Mouse (Mus musculus) brain, embryonic 18.5 days (tissue): ENCODE results near the gene Col11a2.

Source experiments
- DNase-seq: peaks from one replicate; pipeline ENCODE4 v3.0.0-alpha.2; 2012; ENCODE audit warnings: low read depth, low spot score

Gene Col11a2

DNA sequence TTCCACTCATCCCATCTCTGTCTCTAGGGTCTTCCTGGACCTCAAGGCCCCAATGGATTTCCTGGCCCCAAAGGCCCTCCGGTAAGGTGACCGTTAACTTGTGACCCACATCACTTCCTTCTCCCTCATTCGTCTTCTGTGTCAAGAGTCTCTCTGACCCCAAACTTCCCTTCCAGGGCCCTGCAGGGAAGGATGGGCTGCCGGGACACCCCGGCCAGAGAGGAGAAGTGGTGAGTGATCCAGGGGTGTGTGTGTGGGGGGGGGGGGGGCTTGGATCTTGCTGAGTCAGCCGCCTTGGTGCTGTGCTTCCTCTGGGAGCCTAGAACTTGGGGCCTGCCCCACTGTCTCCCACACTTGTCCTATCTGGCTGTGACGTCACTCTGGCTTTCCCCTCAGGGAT is 18.0 kb downstream of the Col11a2 start:
- DNase-seq, result no peak

DNA sequence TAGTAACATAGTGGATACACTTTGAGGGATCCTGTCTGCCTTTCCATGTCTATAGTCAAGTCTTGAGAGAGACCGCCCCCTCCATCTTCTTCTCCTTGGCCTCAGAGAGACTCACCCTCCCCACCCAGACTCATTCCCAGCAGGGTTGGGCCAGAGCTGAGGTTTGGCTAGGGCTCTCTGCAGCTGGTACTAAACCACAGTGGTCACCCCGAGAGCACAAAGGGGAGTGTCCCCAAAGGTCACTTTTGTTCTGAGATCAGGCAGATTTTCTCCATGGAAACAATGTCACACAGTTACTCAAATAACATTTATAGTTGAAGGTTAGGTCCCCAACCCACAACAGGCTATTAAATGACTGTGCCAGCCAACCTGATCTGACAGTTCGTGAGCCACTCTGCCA is 29.6 kb downstream of the Col11a2 start:
- DNase-seq, result no peak

DNA sequence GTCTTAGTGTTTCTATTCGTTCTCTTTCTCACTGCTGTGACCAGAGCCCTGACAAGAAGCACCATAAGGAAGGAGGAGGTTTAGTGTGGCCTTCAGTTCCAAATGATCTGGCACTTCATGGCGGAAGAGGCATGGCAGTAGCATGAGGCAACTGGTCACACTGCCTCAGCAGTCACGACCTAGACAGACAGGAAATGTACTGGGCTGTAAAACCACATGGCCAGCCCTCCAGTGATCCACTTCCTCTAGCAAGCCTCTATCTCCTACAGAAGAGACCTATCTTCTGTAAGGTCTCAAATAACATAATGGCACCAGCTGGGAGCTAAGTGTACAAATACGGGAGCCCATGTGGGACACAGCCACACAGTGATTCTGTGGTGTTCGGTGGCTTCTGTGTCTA is 32.9 kb downstream of the Col11a2 start:
- no peak for DNase-seq

DNA sequence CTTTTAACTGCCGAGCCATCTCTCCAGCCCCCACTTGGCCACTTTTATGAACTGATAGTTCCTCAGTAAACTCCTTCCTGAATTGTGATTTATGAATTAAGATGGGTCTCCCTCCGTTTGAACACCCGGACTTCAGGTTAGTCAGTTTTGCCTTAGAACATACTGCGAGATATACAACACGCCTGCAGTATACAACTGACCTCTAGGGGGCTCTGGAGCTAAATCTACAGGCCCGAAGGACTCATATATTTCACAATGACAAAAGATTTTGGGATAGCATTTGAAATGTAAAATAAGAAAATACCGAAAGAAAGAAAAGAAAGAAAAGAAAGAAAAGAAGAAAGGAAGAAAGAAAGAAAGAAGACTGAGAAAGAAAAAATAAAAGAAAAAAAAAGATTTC is 36.0 kb downstream of the Col11a2 start:
- peak; percentile 22 for DNase-seq

DNA sequence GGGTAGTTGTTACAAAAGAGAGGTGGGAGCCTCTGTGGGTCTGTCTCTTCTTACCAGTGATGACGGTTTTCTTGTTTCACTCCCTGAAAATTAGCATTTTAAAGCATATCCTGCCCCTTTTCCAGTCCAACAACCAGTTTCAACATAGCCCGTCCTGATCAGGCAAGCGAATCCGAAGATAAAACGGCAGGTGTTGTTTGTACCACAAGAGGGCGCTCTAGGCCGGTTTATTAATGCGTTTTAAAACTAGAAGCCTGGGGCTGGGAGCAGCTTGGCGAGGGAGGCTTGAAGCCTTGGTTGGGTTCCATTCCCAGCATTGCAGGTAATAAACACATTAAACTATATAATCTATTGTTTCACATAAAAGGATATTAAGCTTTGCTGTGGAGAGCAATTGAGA is 38.3 kb downstream of the Col11a2 start:
- DNase-seq, result peak; percentile 16

DNA sequence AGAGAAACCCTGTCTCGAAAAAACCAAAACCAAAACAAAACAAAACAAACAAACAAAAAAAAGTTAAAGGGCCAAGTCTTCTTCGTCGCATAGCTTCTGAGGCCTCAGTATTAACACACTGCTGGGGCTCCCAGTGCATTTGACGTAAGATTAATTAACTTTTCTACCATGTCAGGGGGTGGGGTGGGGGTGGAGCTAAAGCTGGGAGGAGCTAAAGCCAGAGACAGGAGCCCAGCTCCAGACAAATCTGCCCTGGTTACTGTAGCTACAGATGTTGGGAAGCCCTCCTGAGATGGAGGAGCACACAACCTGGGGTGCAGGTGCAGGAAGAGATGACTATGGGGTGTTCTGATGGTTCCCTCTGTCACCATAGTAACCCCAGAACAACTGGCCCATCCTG is 38.9 kb downstream of the Col11a2 start:
- DNase-seq, result no peak

DNA sequence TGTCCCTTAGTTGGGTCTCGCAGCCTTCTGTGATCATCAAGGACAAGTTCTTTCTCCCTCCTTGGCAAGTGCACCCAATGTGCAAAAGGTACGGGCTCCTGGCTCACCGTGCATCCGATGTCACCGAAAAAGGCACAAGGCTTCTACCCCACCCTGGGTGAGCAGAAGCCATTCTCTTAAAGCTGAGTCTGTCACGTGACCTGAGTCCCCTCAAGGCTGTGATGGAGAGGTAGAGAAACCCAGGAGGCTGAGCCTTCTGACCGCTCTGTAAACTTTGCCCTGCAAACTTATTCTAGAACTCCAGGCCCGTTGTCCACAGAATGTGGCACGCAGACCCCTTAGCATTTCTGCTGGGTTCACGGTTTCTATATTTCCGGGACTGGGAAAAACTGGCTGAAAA is 39.8 kb downstream of the Col11a2 start:
- DNase-seq, result no peak

DNA sequence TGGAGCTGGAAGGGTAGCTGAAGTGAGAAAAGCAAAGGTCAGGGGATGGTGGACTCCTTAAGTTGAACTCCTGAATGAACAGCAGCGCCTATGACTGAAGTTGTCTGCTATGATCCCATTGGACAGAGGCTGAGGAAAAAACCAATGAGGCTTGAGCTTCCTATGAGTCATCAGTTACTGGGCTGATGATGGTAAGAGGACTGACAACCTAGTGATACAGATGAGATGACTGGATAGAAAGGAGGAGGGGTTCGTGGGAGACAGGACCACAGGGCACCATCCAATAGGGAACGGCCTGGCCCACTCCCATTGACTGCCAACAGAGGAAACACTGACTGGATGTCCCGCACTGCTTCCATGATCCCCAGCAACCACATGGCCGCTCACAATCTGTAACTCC is 40.4 kb downstream of the Col11a2 start:
- peak; percentile 58 for DNase-seq

DNA sequence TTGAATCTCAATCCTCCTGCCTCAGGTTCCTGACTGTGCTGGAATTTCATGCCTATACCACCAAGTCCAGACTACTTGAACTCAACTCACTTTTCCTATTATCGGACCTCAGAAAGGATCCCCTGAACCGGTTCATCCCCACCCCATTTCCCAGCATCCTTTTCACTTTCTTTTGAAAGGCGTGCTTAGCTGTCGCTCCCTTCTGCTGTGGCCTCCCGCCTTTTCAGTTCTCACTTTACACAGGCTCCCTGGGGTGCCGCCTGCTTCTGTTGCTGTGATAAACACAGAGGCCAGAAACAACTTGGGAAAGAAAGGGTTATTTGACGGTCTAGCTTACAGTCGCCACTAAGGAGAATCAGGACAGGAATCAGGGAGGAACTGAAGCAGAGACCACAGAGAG is 43.9 kb downstream of the Col11a2 start:
- no peak for DNase-seq

DNA sequence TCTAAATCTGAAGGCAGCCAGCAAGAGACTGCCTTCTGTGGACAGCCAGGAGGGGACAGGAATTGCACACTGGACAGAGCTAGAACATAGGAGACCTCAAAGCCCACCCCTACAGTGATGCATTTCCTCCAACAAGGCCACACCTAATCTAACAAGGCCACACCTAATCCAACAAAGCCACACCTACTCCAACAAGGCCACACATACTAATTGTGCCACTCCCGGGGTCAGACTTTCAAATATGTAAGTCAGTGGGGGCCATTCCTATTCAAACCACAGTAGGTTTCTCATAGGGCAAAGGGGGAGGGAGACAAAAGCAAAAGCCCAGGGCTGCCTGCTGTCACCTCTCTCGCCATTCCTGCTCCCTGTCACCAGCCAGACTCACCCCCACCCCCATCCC is 48.1 kb downstream of the Col11a2 start:
- DNase-seq, result no peak

DNA sequence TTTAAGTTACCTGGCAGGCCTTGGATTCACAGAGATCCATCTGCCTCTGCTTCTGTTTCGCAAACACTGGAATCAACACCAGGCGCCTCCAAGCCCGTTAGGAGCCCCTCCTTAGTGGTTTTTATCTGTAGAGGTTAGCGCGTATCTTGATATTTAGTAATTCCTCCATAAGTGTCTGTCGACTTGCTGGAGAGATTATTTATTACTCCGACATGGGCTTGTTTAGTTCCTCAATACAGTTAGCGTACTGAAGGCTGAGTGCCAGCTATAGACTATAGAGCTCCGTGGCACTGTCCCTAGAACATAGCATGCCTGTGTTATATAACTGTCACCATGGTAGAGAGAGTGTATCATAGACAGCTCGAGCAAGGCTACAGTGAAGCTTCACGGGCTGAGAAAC is 48.9 kb downstream of the Col11a2 start:
- DNase-seq, result no peak

DNA sequence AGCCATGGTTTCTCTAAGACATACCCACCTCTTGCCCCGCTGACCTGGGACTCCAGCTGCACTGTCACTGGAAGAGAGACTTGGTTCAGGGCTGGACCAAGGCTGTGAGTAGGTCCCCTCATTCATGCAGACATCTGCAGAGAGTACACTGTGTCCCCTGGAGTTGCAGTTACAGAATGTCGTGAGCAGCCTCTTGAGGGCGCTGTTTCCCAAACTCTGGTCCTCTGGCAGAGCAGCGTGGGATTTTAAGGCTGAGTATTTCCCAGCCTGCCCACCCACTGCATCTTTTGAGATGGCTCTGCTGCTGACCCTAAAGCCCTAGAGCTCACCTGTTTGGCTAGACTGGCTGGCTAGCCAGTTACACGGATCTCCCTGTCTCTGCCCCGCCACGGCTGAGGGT is 51.7 kb downstream of the Col11a2 start:
- no peak for DNase-seq

DNA sequence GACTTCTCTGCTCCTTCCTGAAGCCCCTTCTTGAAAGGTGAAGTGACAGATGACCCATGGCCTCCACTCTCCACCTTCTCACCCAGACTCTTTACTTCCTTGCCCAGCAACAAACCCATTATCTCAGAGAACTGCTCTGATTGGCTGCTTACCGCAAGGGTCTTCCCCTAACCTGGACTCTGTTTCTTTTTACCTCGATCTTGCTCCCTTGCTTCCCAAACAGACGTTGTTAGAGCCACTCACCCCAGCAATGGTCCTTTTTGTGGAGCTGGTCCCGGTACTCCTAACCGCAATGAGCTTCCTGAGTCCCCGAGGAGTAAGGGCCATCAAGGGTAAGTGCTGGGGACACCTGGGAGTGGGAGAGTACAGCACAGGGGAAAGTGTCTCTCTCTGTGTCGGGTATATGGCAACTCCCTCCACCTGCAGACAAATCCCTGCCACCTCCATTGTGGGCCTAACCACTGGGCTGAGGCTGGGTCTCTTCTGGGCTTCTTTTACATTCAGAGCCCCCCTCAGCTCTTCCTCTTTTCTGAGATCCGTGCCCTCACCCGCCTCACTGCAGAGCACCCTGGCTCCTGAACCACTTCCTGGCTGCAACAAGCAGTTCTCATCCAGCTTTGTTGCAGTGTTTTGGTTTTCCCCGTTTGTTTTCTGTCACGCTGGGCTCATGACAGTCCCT is 53.1 kb downstream of the Col11a2 start, which contains the start of gene H2-Oa:
Gene H2-Oa, plus strand, starts transcription at position 144 of the 679 bp plus-strand sequence.
- DNase-seq, result no peak

DNA sequence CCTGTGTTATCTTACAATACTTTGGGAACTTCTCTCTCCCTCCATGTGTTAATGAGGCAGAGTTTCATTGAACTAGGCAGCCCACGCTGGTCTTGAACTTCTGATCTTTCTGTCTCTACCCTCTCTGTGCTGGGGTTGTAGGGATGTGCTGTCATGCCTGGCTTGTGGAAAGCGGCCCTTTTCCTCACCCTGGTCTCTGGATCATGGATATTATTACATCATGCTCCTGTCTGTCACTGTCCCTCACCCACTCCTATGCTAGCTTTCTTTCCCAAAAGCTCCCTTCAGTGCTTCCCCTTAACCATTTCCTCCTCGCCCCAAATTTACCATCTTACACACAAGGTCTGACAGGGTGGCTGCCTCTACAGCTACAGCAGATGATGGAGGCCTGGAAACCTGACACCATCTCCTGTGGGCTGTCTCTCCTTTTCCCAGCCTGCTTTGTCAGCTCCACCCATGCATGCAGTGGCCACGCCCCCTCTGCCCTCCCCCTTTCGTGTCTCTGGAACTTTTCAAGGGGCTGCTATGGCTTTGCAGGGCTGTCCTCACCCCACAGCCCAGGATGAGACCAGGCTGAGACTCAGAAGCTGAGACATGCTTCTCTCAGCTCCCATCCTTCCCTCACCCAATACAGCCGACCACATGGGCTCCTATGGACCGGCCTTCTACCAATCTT is 54.1 kb downstream of the Col11a2 start:
- DNase-seq, result no peak

DNA sequence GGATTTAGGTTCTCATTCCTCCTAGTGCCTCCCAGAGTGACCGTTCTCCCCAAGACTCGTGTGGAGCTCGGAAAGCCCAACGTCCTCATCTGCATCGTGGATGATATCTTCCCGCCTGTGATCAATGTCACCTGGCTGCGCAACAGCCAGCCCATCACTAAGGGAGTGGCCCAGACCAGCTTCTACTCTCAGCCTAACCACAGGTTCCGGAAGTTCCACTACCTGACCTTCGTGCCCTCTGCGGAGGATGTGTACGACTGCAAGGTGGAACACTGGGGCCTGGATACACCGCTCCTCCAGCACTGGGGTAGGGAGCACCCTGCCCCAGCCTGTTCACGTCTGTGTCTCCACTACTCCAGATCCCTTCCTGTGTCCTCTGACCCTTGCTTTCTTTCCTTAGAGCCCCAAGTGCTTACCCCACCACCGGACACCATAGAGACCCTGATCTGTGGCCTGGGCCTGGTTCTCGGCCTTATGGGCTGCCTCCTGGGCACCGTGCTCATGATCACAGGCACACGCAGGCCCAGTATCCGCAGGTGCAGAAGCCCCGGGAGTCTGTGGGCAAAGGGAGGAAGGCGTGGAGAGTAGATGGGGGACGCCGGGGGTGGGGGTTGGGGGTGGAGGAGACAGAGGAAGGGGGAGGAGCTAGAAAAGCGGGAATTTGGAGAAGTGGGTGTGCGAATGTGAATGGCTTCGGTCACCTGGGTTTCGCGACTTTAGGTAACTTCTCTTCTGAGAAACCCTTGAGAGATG is 55.2 kb downstream of the Col11a2 start:
- no peak for DNase-seq

DNA sequence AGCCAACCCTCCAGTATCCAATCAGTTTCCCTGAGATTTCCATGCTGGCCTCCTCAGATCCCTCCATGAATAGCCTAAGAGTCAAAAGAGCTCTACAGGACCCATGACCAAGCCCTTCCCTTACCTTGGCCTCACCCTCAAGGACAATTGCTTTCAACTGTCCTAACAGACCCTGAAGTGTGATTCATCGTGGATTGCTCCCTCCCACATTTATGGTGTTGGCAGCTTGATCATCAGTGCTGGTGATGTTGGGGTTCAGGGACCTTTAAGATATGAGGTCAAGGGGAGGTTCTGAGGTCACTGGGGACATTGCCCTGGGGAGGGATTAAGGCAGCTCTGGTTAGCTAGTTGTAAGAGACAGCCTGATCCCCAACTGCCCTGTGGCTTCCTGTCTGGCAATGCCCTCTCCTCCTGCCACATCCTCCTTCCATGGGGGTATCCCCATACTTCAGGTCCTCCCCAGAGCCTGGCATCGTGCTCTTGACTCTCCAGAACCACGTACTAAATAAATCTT is 57.3 kb downstream of the Col11a2 start:
- DNase-seq, result no peak

DNA sequence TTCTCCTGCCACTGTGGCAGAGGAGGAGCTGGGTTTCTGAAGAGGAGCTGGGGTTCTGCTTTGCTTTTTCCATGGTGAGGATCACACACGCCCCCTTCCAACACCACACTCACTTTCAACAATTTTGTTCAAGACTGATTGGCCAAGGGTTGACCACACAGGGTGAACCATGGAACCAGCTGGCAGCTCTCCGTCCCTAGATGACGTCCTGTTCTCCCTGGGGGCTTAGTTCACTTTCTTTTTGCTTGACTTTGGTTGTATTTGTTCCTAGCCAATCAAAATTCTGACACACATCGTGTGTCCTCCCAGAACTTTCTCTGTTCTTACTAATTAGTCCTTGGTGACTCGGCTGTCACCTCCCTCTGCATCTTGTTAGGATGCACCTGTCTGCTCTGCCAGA is 58.0 kb downstream of the Col11a2 start:
- DNase-seq, result no peak

DNA sequence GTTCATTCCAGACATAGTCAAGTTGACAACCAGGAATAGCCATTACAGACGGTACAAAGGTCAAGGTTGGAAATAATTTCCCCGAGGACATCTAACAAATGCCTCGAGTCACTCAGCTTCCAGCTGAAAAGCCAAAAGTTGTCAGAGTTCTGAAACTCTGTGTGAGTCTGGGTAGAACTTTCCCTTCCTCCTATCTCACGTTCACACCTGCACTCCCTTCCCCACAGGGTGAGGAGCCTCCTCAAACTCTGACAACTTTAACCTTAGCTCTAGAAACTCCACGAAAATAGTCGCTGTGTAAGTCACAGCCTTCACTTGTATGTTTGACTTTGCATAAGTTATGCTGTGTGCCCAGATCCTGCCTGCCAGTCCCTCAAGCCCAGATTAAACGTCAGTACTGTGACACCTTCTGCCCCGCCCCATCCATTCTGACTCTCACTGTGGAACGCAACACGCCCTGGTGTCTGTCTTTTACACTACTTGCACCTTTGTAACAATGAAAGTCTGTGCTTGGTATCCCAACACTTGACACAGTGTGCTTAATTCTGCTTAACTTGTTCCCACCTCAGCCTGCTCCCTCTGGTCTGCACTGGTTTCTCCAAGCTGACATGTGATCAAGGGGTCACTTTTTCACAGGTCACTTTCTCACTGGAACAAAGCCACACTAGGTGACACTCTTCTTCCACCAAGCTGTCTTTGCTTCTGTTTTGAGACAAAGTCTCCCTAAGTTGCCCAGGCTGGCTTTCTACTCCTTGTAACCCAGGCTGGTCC is 59.7 kb downstream of the Col11a2 start:
- DNase-seq, result no peak

DNA sequence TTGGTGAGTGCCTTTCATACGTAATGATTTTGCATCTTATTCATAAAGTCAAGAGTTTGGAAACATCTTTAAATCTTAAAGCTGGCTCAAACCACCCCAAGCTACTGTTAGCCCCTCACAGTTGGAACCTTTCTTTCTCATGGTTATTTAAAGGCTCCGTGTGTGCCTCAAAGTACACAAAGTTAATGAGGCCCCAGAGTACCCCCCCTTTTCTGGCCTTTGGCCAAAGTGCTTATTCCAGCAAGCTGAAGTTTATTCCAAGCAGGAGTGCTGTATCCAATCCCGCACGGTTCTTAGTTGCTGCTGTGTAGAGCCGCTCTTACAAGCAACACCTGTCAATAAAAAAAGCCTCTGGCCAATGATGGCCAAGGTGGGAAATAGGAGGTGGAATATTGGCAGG is 60.3 kb downstream of the Col11a2 start:
- no peak for DNase-seq

DNA sequence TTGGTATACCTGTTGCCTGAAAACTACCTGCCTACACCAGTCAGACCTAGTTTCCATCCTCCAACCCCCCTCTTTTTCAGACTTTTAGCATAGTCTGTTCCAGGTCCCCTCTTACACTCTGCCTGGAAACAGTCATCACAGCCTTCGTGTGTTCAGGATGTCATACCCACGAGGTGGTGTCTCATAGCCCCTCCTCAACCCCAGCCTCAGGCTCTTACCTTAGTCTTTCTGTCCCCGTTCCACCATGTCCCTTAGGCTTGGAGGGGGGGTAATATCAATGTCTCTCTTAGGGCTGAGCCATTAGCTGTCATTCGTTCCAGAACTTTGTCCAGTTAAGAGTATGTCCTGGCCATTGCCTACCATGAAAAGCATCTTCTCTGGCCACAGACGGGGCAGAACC is 61.9 kb downstream of the Col11a2 start:
- DNase-seq, result no peak

DNA sequence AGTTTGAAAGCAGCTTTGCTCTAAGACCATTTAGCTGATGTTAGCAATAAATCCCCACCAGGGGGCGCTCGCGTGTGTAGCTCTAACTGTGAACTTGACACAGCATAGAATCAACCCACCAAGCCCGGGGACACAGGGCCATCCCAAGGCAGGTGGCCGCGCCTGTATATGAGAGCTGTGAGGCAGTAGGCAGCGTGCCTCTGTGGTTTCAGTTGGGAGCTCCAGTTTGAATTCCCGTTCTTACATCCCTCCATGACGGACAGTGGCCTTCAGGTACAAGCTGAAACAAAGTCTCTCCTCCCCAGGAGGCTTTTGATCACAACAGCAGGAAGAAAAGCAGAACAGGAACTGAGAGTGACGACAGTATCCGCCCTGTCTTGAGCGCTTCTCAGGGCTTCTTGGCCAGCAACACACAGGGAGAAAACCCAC is 62.4 kb downstream of the Col11a2 start:
- DNase-seq, result no peak

DNA sequence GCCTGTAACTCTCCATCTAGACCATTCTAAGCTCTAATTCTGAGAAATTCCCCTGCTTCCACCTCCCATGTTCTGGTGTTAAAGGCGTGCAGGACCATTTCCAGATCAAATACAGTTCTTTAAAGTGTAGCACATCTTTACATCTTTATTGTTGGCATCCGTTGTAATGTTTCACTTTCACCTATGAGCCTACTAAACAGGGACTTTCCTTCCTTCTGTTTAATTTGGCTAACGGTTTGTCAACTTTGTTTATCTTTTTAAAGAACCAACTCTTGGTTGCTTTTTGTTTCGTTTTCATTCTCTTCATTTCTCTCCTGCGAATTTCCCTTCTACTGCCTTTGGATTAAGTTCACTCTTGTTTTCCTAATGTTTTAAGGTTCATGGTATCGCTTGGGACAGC is 63.6 kb downstream of the Col11a2 start:
- DNase-seq, result no peak
